Mouse (Mus musculus) hindbrain, embryonic 15.5 days (tissue): ENCODE measurements around the gene Vmn2r103. TPM values are rescaled to one million over a fixed set of nuclear protein-coding genes. Genes with fewer than 3 reads are reported as not detected.

ENCODE experiments used
- ATAC-seq: fragments of 200-750 bp; cut with Nextera tagmentation; 2 replicates; pipeline ENCODE4 v1.8.0; 2017; ENCODE audit warnings: low read depth, moderate number of reproducible peaks, moderate TSS enrichment; ENCODE audit not compliant: low FRiP score
- H3K27ac ChIP-seq: fragments of 300-500 bp; sonication (generic); replicated peaks from 2 replicates; pipeline ENCODE4 v1.5.1; 2015; ENCODE audit warnings: mild to moderate bottlenecking, inconsistent platforms
- H3K27me3 ChIP-seq: fragments of 300-500 bp; sonication (generic); 2 replicates; pipeline ENCODE4 v1.6.1; 2015; ENCODE audit warnings: control low read depth, inconsistent platforms
- H3K36me3 ChIP-seq: fragments of 300-500 bp; sonication (generic); 2 replicates; pipeline ENCODE4 v1.6.1; 2015; ENCODE audit warnings: control low read depth, inconsistent platforms
- H3K4me1 ChIP-seq: fragments of 300-500 bp; sonication (generic); replicated peaks from 2 replicates; pipeline ENCODE4 v1.6.1; 2015; ENCODE audit warnings: control low read depth, inconsistent platforms
- H3K4me2 ChIP-seq: fragments of 300-500 bp; sonication (generic); 2 replicates; pipeline ENCODE4 v1.6.1; 2015; ENCODE audit warnings: moderate library complexity, mild to moderate bottlenecking, inconsistent platforms
- H3K4me3 ChIP-seq: fragments of 300-500 bp; sonication (generic); 2 replicates; pipeline ENCODE4 v1.5.1; 2015; ENCODE audit warnings: mild to moderate bottlenecking, inconsistent platforms
- H3K9ac ChIP-seq: fragments of 300-500 bp; sonication (generic); 2 replicates; pipeline ENCODE4 v1.6.1; 2015; ENCODE audit warnings: inconsistent platforms
- H3K9me3 ChIP-seq: fragments of 300-500 bp; sonication (generic); 2 replicates; pipeline ENCODE4 v1.6.1; 2016; ENCODE audit warnings: control low read depth, inconsistent platforms
- WGBS: fragments of 180-500 bp; shearing (Covaris S2); methylation state at CpG from one replicate; pipeline ENCODE4 v1.1.7; 2015; 5-methylcytosine and 5-hydroxymethylcytosine counted together
- polyA plus RNA-seq: library from polyadenylated mRNA; unstranded; fragments of >200 nt; fragmentation: Nextera tagmentation; extraction: Ambion mirVana; gene quantifications from 2 replicates; pipeline ENCODE4 v1.2.1, GENCODE M21; 2015

The Vmn2r103 gene
- not detected in 2 replicates for polyA plus RNA-seq

DNA sequence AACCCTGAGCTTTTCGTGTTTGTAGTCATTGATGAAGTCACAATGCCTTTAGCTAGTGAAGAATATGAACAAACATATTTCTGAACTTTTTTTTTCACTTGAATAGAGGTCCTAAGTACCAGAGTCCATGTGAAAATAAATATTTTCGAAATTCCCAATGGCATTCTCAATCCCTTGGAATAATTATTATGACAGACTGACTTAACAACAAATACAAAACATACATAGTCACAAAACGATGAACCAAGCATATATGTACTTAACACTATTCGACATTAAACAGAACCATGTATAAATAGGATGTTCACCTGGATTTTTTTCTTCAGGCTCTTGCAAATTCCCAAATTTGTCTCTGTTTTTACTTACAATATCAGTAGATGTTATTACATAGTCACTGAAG, at the start of gene Vmn2r103:
TSS of gene Vmn2r103 (plus strand) at position 301 of the 400 bp plus-strand sequence.
- H3K27ac ChIP-seq: no peak within 1 kb of the TSS
- H3K36me3 ChIP-seq: no peaks in the 10 kb centered on the region
- H3K27me3 ChIP-seq: no peaks in the 10 kb centered on the region
- no peaks in the 10 kb centered on the region for H3K4me1 ChIP-seq
- ATAC-seq: no peak
- 68% methylated on average over 4 of the region's 4 CpGs for WGBS
- peaks cover 7% of the 10 kb centered on the region; the same call in 1 of the 2 replicates for H3K9me3 ChIP-seq
- no peak within 1 kb of the TSS for H3K4me3 ChIP-seq
- no peak within 1 kb of the TSS for H3K4me2 ChIP-seq
- H3K9ac ChIP-seq: no peak within 1 kb of the TSS

- WGBS: 95% methylated on average over 4 of the region's 4 CpGs
- Histone ChIP-seq H3K4me3 (no peak overlapping the region), H3K27ac (no peak overlapping the region), H3K9ac (no peak overlapping the region), H3K4me2 (no peak overlapping the region), H3K36me3 (no peaks in the 10 kb centered on the region), H3K4me1 (no peaks in the 10 kb centered on the region), H3K27me3 (no peaks in the 10 kb centered on the region), H3K9me3 (no peaks in the 10 kb centered on the region)
- no peak for ATAC-seq
Observed at GRCm38 (mm10) chr17:19778994-19779393, 5.8 kb downstream of the Vmn2r103 start.

DNA sequence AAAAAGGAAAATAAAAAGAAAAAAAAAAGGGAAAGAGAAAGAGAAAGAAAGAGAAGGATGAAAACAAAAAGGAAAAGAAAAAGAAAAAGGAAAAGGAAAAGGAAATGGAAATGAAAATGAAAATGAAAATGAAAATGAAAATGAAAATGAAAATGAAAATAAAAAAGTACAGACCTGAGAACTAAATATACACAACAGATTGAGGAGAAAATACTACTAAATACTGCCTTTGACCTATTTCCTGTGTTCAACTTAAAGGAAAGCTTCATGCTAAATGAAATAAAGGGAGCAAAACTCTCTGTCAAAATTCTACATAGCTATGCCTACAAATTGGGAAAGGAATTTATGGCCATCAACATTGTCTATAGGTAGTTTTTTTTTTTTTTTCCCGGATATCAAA, 16.1 kb downstream of the Vmn2r103 start:
- Histone ChIP-seq H3K27ac (no peak overlapping the region), H3K9ac (no peak overlapping the region), H3K9me3 (peaks cover 9% of the 10 kb centered on the region; the same call in 1 of the 2 replicates), H3K4me2 (no peak overlapping the region), H3K4me3 (no peak overlapping the region), H3K27me3 (no peaks in the 10 kb centered on the region), H3K4me1 (no peaks in the 10 kb centered on the region), H3K36me3 (no peaks in the 10 kb centered on the region)
- no peak for ATAC-seq
- 79% methylated on average over 1 of the region's 1 CpGs for WGBS

Other genes starting within 250 kb of the Vmn2r103 start
- gene Vmn2r101, start 196.1 kb upstream of the Vmn2r103 start, polyA plus RNA-seq: not detected in 2 replicates
- not detected in 2 replicates for gene Vmn2r102, start 113.0 kb upstream of the Vmn2r103 start, polyA plus RNA-seq